Mouse (Mus musculus) stomach, postnatal 0 days (tissue): ENCODE results near the gene Gas6.

Experiments used
- CTCF ChIP-seq: IDR thresholded peaks from 2 replicates; pipeline ENCODE4 v1.5.1; 2016; ENCODE audit warnings: antibody characterized with exemption, low read depth, mild to moderate bottlenecking, moderate library complexity
- EP300 ChIP-seq: optimal IDR thresholded peaks from 2 replicates; pipeline ENCODE3; 2016; ENCODE audit warnings: antibody characterized with exemption

GRCm38 (mm10) chr8:13428156-13428555, 66.1 kb downstream of the Gas6 start:
- TF ChIP-seq CTCF (no peak), EP300 (no peak)
